In genomic region chr16:18629390-18630231, GRCm38 (mm10) we compare ENCODE assay signal across 8 mouse cellular contexts. TPM values are rescaled to one million over a fixed set of nuclear protein-coding genes. Genes with fewer than 3 reads are reported as not detected.
DNase-seq lines count a peak whose midpoint lies in the region; ATAC-seq lines count a peak whose summit lies in the region.

Sept5 (minus strand) TSS chr16:18629954.

- H3K9ac ChIP-seq in embryonic facial prominence, embryonic 12.5 days, result peak within 1 kb of the TSS; percentile 80
- peak within 1 kb of the TSS; percentile 81 for H3K9ac ChIP-seq in limb, embryonic 15.5 days
- H3K9ac ChIP-seq in midbrain, embryonic 16.5 days (ENCODE audit: low read depth, low read length), result peak within 1 kb of the TSS; percentile 86

- DNase-seq in A20 (ENCODE audit: low read depth, low spot score), result peak; percentile 54
- DNase-seq in adrenal gland, postnatal 10 days, result peak; percentile 81
- DNase-seq in heart, adult 8-10 months (ENCODE audit: low spot score), result peak; percentile 46
- peak; percentile 18 for DNase-seq in kidney, adult 9 months
- DNase-seq in testis, postnatal 14 days (ENCODE audit: low spot score), result peak; percentile 51

- peaks cover 5% of the 10 kb centered on the region; the same call in 1 of the 2 replicates for H3K36me3 ChIP-seq in embryonic facial prominence, embryonic 12.5 days
- peaks cover 7% of the 10 kb centered on the region for H3K36me3 ChIP-seq in limb, embryonic 15.5 days
- peaks cover 9% of the 10 kb centered on the region for H3K36me3 ChIP-seq in midbrain, embryonic 16.5 days (ENCODE audit: control insufficient read depth, insufficient read depth, low read length)

- peak within 1 kb of the TSS; percentile 81 for H3K4me2 ChIP-seq in embryonic facial prominence, embryonic 12.5 days (replicated peaks)
- H3K4me2 ChIP-seq in limb, embryonic 15.5 days, result peak within 1 kb of the TSS; percentile 77
- H3K4me2 ChIP-seq in midbrain, embryonic 16.5 days (ENCODE audit: low read length), result peak within 1 kb of the TSS; percentile 100

- peaks cover 32% of the 10 kb centered on the region for H3K27me3 ChIP-seq in embryonic facial prominence, embryonic 12.5 days
- H3K27me3 ChIP-seq in limb, embryonic 15.5 days, result peaks cover 15% of the 10 kb centered on the region
- peaks cover 7% of the 10 kb centered on the region for H3K27me3 ChIP-seq in midbrain, embryonic 16.5 days (ENCODE audit: control insufficient read depth, insufficient read depth, low read depth, low read length)

- peak within 1 kb of the TSS; percentile 84 for H3K4me3 ChIP-seq in embryonic facial prominence, embryonic 12.5 days
- peak within 1 kb of the TSS; percentile 76 for H3K4me3 ChIP-seq in limb, embryonic 15.5 days
- peak within 1 kb of the TSS; percentile 73 for H3K4me3 ChIP-seq in midbrain, embryonic 16.5 days (ENCODE audit: low read depth, low read length)

- ATAC-seq in embryonic facial prominence, embryonic 12.5 days (ENCODE audit: insufficient number of reproducible peaks, insufficient read depth, low FRiP score, low TSS enrichment), result peak; percentile 13
- peak; percentile 30; the same call in 1 of the 2 replicates for ATAC-seq in limb, embryonic 15.5 days (ENCODE audit: insufficient number of reproducible peaks, low FRiP score, low TSS enrichment, low read depth)
- ATAC-seq in midbrain, embryonic 16.5 days, result peak; percentile 61

- H3K9me3 ChIP-seq in embryonic facial prominence, embryonic 12.5 days, result no peaks in the 10 kb centered on the region
- H3K9me3 ChIP-seq in limb, embryonic 15.5 days, result no peaks in the 10 kb centered on the region
- H3K9me3 ChIP-seq in midbrain, embryonic 16.5 days (replicated peaks; ENCODE audit: control insufficient read depth, low read length, poor library complexity, severe bottlenecking), result no peaks in the 10 kb centered on the region

- WGBS in embryonic facial prominence, embryonic 12.5 days, result under 1% methylated on average over 82 of the region's 93 CpGs
- under 1% methylated on average over 87 of the region's 93 CpGs for WGBS in limb, embryonic 15.5 days
- WGBS in midbrain, embryonic 16.5 days, result under 1% methylated on average over 52 of the region's 93 CpGs

- H3K4me1 ChIP-seq in embryonic facial prominence, embryonic 12.5 days, result peaks cover 29% of the 10 kb centered on the region
- peaks cover 55% of the 10 kb centered on the region for H3K4me1 ChIP-seq in limb, embryonic 15.5 days
- peaks cover 31% of the 10 kb centered on the region for H3K4me1 ChIP-seq in midbrain, embryonic 16.5 days (ENCODE audit: control insufficient read depth, insufficient read depth, low read length)

- 0 out of 2 replicates have a peak within 1 kb of the TSS, but pooled peaks have one; percentile 30 for H3K27ac ChIP-seq in embryonic facial prominence, embryonic 12.5 days
- H3K27ac ChIP-seq in limb, embryonic 15.5 days, result peak within 1 kb of the TSS; percentile 71
- peak within 1 kb of the TSS; percentile 89 for H3K27ac ChIP-seq in midbrain, embryonic 16.5 days (ENCODE audit: low read length)

RNA-seq across cellular contexts. Expression of gene Sept5, which starts in this region (rescaled TPM):
- 10 to 100 TPM; 14.2 to 24.3 TPM for total RNA-seq in adrenal gland, postnatal 10 days (2021)
- polyA plus RNA-seq in embryonic facial prominence, embryonic 12.5 days (2016; fragmentation: Nextera tagmentation; extraction: Ambion mirVana), result 45.5 and 47.2 TPM in 2 replicates
- 1 to 10 TPM; 2.2 to 4.1 (median 3.0) TPM for total RNA-seq in heart, adult 8-10 months (2022)
- 59.4 and 62.8 TPM in 2 replicates for polyA plus RNA-seq in limb, embryonic 15.5 days (2015; fragmentation: Nextera tagmentation; extraction: Ambion mirVana)
- polyA plus RNA-seq in midbrain, embryonic 16.5 days (2015; fragmentation: Nextera tagmentation; extraction: Ambion mirVana), result 240 and 262 TPM in 2 replicates

Comparison
In these comparisons a context has a peak if more than half of its experiments do, and no peak if none do; other contexts are left out.
1. Peak in every context shown above with its lines: DNase-seq, ATAC-seq, H3K4me3 ChIP-seq and H3K27ac ChIP-seq.
2. DNase-seq: peak in every context shown above with its lines; median percentile 81 in adrenal gland, postnatal 10 days; 54 in A20; 51 in testis, postnatal 14 days; 46 in heart, adult 8-10 months; 18 in kidney, adult 9 months.
3. H3K27ac ChIP-seq: peak in every context shown above with its lines; median percentile 89 in midbrain, embryonic 16.5 days; 71 in limb, embryonic 15.5 days; 30 in embryonic facial prominence, embryonic 12.5 days.